Mouse (Mus musculus) gastrocnemius, postnatal 14 days (tissue): ENCODE measurements at regions not wholly inside any gene's neighbourhood (a gene's known extent, or its start where the extent isn't known, plus 50 kb on each side); places are given as distances from the start of the nearest gene placed in this dataset.

Experiments
- DNase-seq: peaks from one replicate; pipeline ENCODE4 v3.0.0; 2021; ENCODE audit warnings: mixed read lengths
- intact Hi-C: fragments of 180-260 bp; cut with DNase I; formaldehyde crosslinking; loops from one replicate; pipeline ENCODE4 v1.15.1; 2025; ENCODE audit warnings: low total_unique reads

GRCm38 (mm10) chr5:46108020-46108419 is 250.6 kb upstream of the Lcorl start:
- intact Hi-C loops: no loop called here
- DNase-seq: no peak

- intact Hi-C loops: no loop called here
These were observed 245.9 kb upstream of the Lcorl start for GRCm38 (mm10) chr5:46103350-46103749.

GRCm38 (mm10) chr5:46092549-46092948 is 235.1 kb upstream of the Lcorl start:
- intact Hi-C loops: no loop called here
- no peak for DNase-seq

More at GRCm38 (mm10) chr5:46103350-46103749, 245.9 kb upstream of the Lcorl start:
- DNase-seq: no peak

GRCm38 (mm10) chr5:46086885-46087284 is 229.5 kb upstream of the Lcorl start:
- intact Hi-C loops: no loop called here
- no peak for DNase-seq

DNA sequence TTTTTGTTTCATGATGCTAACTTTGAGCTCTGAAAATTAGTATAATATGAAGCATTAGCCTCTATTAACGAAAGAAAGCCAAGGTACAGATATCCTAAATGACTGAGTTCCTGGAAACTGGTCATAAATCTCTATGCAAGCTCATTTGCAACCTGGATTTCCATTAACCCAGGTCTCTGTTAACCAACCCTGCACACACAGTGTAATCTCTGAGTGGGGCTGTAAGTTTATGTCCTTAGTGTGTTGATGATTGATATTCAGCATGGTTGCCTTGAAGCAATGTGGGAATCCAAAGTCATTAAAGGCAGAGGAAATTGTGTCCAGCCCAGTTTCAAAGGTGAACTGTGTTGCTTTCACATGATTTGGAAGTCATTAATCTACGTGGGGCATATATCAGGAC is 225.9 kb upstream of the Lcorl start:
- intact Hi-C loops: no loop called here
- no peak for DNase-seq

DNA sequence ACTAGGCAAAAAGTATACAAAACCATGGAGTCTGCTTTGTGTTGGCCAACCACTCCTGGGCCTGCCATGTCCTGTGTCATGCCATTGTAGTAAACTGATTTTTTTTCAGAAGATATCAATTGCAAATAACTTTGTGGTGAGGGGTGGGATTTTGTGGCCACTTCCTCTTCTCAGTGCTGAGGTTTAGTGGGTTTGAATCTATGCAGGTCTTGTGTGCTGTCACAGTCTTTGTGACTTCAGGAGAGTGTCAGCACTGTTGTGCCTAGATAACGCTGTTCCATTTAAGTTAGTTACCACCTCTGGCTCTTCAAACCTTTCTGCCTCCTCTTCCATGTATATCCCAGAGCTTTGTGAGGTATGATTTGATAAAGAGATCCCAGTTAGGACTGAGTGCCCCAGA is 216.3 kb upstream of the Lcorl start:
- intact Hi-C loops: no loop called here
- DNase-seq: no peak

DNA sequence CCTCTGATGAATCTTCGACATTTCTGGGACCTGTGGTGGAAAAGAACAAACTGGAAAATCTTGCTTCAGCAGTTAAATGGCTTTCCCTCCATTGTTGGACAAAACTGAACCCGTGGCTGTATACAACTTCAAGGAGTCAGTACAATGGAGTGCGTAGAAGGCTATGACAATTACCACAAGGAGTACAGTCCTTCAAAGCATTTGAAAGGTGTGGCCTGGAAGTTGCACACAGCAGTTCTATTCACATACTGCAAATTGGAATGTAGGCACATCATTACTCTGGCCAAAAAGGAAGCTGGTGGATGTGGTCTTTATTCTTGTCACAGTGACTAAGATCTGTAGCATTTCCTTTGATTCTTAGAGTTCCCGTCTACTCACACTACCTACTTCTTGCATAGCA is 215.7 kb upstream of the Lcorl start:
- intact Hi-C loops: no loop called here
- no peak for DNase-seq

- intact Hi-C loops: no loop called here
- no peak for DNase-seq
These were observed 202.5 kb upstream of the Lcorl start for GRCm38 (mm10) chr5:46059910-46060309.

GRCm38 (mm10) chr5:46054850-46055249 is 197.4 kb upstream of the Lcorl start:
- no peak for DNase-seq
- intact Hi-C loops: no loop called here

GRCm38 (mm10) chr5:46042684-46043348 is 185.4 kb upstream of the Lcorl start:
- intact Hi-C loops: no loop called here
- no peak for DNase-seq

DNA sequence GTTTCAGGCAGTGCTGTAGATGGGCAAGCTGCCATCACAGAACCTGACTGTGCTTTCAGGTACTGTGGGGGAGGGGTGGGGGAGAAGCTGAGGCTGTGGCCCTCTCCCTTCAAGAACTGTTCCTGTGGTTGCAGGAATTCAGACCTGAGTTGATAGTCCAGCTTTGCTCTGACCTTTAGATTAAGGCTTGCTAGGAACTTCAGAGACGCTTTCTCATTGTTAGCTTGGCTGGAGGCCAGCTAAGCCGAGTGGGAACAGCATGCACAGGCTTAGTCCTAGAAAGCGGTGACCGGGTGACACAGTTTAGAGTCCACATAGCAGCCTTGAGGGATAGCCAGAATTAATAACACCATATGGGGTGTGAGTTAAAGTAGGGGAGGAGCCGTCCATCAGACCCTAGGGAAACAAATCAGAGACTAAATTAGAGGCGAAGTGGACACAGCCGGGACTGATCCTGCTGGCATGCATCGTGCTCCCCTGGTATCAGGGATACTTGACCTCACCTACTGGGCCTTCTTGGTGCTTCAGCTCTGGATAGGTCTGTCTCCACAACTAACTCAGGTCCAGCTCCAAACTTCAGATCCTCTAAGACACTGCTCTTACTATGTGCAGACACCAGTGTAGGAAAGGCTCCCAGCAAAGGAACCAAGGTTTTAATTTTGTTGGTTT is 175.7 kb upstream of the Lcorl start:
- intact Hi-C loops: no loop called here
- peak; percentile 32 for DNase-seq

DNA sequence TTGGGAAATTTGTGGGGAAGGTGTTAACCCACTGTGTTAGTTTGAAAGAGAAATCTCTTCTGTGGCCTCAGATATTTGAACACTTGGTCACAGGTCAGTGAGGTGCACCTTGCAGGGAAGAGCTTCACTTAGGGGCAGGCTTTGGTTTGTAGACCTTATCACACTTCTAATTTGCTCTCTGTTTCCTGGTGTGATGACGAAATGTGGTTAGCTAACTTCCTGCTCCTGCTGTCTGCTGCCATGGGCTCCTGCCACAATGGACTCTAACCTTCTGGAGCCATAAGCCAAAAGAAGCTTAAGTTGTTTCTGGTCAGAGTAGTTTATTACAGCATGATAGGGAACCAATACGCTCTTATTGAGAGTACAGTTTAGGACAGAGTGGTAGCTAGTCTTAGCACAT is 174.8 kb upstream of the Lcorl start:
- intact Hi-C loops: no loop called here

DNA sequence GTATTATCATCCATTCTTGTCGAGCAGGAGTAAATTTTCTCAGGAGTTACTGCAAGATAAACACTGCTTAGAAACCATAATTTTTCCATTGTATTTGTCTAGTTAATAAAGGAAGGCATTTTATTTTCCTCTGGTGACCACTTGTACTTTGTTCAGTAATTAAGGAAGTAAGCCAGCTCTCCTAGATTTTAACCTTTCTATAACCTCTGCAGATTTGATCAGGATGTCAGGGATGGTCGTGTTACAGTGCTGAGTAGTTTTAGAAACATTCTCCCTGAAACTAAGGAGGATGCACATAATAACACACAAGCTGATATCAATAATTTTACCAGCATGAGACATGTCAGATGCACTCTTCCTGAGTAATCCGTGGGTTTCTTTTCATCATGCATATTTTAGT is 166.7 kb upstream of the Lcorl start:
- no peak for DNase-seq
- intact Hi-C loops: no loop called here

More for the DNA sequence above, 174.8 kb upstream of the Lcorl start:
- no peak for DNase-seq

GRCm38 (mm10) chr5:46023456-46023855 is 166.0 kb upstream of the Lcorl start:
- intact Hi-C loops: no loop called here

GRCm38 (mm10) chr5:46022047-46022422 is 164.6 kb upstream of the Lcorl start:
- DNase-seq: no peak
- intact Hi-C loops: no loop called here

More at GRCm38 (mm10) chr5:46023456-46023855, 166.0 kb upstream of the Lcorl start:
- no peak for DNase-seq

GRCm38 (mm10) chr5:46021398-46022046 is 164.1 kb upstream of the Lcorl start:
- no peak for DNase-seq
- intact Hi-C loops: no loop called here

- intact Hi-C loops: no loop called here
- no peak for DNase-seq
These were observed 162.8 kb upstream of the Lcorl start for GRCm38 (mm10) chr5:46020175-46020574.

DNA sequence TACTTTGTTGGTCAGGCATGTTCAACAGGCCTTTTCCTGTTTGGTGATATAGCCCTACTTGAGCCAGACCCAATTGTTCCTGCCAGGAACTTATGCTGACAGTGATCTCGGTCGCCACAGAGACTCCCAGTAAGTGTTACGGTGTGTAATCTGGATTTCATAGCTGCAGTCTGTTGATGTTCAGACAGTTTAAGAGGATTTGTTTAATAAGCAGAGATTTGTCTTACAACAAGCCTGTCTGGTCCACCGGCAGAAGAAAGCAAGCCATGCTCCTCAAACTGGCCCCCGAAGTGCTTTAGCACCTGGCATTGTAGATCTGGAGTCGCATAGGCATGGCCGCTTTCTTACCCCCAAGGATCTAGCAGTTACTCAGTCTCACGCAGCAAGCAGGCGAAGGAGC is 150.0 kb upstream of the Lcorl start:
- DNase-seq: no peak
- intact Hi-C loops: no loop called here

DNA sequence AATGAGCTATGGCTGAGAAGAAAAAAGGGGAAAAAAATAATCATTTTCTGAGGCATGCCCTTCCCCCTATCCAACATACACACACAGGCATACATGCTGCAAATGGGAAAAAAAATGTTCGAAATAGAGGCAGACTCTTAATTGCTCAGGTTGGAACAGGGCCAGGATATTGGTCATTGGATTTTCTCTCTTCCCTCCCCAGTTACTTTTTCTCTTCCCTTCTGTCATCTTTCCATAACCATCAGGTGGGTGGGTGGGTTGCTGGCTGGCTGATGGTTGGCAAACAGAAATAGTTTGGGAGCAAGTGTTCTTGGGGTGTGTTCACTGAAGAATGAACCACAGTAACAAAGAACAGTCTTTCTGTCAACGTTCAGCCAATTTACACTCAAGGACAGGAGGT is 149.3 kb upstream of the Lcorl start:
- DNase-seq: no peak
- intact Hi-C loops: no loop called here

DNA sequence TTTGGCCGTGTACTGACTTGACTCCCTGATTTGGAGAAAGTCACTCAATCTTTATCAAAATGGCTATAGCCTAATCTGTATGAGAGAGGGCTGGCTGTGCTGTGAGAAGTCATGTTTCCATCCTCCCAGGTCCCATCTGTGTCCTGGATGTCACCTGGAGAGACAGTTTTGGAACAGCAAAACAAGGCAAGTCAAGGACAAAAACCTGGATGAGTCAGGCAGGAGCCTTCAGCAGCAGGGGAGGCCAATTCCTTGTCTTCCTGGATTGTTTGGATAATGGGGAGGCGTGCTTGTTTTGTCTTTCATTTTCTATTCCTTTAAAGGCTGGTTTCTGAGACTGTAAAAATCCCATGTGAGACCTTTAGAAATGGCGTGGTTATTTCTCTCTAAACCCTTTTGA is 148.8 kb upstream of the Lcorl start:
- no peak for DNase-seq
- intact Hi-C loops: no loop called here

DNA sequence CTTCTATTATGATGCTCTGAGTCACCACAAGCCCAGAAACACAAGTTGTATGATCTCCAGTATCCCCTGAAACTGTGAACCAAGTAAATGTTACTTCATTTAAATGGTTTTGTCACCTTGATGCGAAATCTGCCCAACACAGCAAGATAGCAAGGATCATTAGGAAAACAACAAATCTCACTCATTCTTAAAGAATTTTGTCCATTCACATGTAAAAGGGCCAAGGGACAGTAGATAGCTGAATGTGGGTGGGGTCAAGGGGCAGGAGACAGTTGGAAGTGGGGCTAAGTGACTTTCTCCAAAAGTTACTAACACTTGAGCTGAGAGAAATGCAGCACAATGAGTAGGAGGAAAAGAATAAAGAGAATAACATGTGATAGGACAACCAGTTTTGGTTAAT is 148.2 kb upstream of the Lcorl start:
- intact Hi-C loops: no loop called here

More for the DNA sequence above, 148.2 kb upstream of the Lcorl start:
- DNase-seq: no peak
